Mouse (Mus musculus): ENCODE results near the gene Creg1. TPM values are rescaled to one million over a fixed set of nuclear protein-coding genes. Genes with fewer than 3 reads are reported as not detected.

The Creg1 gene
- polyA plus RNA-seq, 1 experiment from 2014 or later: 35.2 TPM

DNA sequence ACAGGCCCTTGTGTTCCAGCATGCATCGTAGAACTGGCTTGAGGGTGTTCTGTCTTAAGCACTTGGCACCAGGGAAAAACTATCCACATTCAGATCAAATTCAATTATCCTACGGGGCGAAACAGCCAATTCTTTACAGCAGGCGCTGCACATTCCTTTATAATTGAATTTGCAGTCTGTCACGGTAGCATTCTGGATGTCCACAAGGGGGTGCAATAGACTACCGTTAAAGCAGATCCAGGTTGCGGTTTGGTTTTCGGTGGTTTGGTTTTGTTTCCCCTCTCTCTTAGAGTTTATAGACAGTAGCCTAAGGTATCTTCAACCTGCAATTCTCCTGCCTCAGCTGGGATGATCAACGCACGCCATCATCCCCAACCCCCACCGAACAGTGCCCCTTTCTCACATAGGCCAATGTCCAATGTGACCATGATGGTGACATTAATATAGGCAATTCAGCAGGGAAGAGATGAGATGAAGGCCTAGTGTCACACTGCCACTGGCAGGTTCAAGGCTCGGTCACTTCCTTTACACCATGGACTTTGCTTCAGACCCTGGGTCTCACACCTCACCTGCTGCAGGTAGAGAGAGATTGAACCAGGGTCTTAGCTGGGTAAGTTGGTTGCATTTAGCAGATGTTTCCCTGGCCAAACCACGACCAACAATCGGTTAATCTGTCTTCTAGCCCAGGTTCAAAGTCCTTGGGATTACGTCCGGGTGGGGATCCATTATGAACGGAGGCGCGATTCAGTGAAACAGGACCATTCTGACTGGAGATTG, 12.2 kb downstream of the Creg1 start:
- peak; percentile 23; the same call in 1 of the 2 replicates for ATAC-seq (ENCODE audit: low FRiP score)
- DNase-seq (ENCODE audit: low spot score): peak; percentile 87
- Histone ChIP-seq H3K4me2 (replicated peaks) (no peak overlapping the region), H3K27me3 (ENCODE audit: control insufficient read depth, insufficient read depth, low read length) (peaks cover 26% of the 10 kb centered on the region), H3K9ac (no peak overlapping the region), H3K9me3 (ENCODE audit: control insufficient read depth, low read length) (no peaks in the 10 kb centered on the region), H3K36me3 (replicated peaks; ENCODE audit: control insufficient read depth, insufficient read depth) (no peaks in the 10 kb centered on the region), H3K27ac (no peak overlapping the region), H3K4me1 (replicated peaks; ENCODE audit: control insufficient read depth, insufficient read depth, low read length) (peaks cover 8% of the 10 kb centered on the region; the same call in 1 of the 2 replicates), H3K4me3 (replicated peaks; ENCODE audit: low read length) (no peak overlapping the region)
- 44% methylated on average over 19 of the region's 19 CpGs for WGBS

DNA sequence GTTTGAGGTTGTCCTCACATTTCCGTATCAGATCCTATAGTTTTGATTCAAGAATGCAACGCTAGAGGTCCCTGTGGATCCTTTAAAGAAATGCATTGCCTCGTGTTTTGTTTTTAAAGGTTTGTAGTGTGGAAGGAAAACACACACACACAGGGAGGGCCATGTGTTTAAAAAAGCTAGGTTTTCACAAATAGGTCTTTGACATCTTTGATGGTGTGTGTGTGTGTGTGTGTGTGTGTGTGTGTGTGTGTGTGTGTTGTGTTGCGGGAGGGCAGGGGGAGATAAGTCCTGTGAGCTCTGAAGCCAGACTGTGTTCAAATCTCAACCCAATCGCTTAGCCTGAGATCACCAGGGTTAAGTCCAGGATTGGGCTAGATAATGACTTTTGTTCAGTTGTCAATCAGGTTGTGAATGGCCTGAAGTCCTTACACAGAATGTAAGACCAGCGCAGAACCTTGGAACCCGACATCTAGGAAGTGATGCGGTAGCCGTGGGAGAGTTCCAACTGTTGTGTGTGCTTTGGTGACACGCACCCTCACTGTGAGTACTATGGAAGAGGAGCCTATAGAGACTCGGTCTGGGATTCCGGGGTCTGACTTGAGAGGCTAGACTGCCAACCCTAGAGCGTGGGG, 16.5 kb downstream of the Creg1 start:
- Histone ChIP-seq H3K36me3 (replicated peaks; ENCODE audit: control insufficient read depth, insufficient read depth) (no peaks in the 10 kb centered on the region), H3K27ac (no peak overlapping the region), H3K9ac (0 out of 2 replicates have a peak overlapping the region, but pooled peaks have one; percentile 39), H3K27me3 (ENCODE audit: control insufficient read depth, insufficient read depth, low read length) (peaks cover 55% of the 10 kb centered on the region), H3K4me2 (replicated peaks) (peak overlapping the region; percentile 53), H3K4me1 (replicated peaks; ENCODE audit: control insufficient read depth, insufficient read depth, low read length) (peaks cover 10% of the 10 kb centered on the region; the same call in 1 of the 2 replicates), H3K9me3 (ENCODE audit: control insufficient read depth, low read length) (no peaks in the 10 kb centered on the region), H3K4me3 (replicated peaks; ENCODE audit: low read length) (peak overlapping the region; percentile 20)
- WGBS: 3% methylated on average over 13 of the region's 13 CpGs
- ATAC-seq (ENCODE audit: low FRiP score) (peak; percentile 36; the same call in 1 of the 2 replicates), DNase-seq (ENCODE audit: low spot score) (peak; percentile 76)

DNA sequence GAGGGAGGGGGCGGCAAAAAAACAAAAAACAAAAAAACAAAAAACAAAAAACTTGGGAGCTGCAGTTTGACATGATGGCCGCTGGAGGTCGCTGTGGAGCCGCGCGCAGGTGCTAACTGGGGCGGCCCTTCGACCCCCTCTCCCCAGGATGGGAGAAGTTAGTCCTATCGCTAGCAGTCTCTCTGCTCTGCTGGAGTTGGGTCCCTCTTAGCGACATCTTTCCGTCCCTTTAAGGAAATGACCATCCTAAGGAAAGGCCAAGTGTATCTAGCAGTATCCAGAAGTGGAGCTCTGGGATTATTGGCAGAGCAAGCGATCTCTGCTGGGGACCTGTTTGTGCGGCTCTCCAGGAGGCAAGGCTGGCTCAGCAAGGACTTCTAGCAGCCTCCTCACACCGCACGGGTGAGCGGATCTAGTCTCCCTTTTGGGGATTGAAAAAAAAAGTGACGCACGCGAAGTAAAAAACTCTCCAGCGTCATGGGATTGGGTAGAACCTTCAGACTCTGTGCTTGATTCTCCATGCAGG, 17.1 kb downstream of the Creg1 start:
- Histone ChIP-seq H3K9me3 (ENCODE audit: control insufficient read depth, low read length) (no peaks in the 10 kb centered on the region), H3K9ac (peak overlapping the region; percentile 39; the same call in 1 of the 2 replicates), H3K36me3 (replicated peaks; ENCODE audit: control insufficient read depth, insufficient read depth) (no peaks in the 10 kb centered on the region), H3K4me2 (replicated peaks) (peak overlapping the region; percentile 53), H3K27me3 (ENCODE audit: control insufficient read depth, insufficient read depth, low read length) (peaks cover 55% of the 10 kb centered on the region), H3K4me1 (replicated peaks; ENCODE audit: control insufficient read depth, insufficient read depth, low read length) (peaks cover 11% of the 10 kb centered on the region; the same call in 1 of the 2 replicates), H3K4me3 (replicated peaks; ENCODE audit: low read length) (peak overlapping the region; percentile 20), H3K27ac (no peak overlapping the region)
- DNase-seq (ENCODE audit: low spot score) (peak; percentile 35), ATAC-seq (ENCODE audit: low FRiP score) (peak; percentile 64; the same call in 1 of the 2 replicates)
- 3% methylated on average over 20 of the region's 20 CpGs for WGBS

DNA sequence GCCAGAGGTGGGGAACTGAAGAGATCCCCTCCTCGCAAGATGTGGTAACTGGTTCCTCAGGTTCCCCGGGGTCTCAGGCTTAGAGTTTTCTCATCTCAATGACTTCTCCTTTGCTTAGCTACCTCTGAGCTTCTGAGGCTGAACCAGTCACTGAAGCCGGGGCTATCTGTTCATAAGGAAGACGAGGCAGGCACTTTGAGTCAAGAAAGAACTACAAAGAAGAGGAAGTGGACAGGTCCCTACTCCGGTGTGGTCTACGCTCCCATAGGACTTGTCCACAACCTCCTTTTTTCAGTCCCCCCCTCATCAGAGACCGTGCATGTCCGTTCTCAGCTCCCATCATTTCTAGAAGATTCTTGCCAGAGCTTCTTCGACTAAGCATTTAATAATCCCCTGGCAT, 17.9 kb downstream of the Creg1 start:
- Histone ChIP-seq H3K9ac (no peak overlapping the region), H3K36me3 (replicated peaks; ENCODE audit: control insufficient read depth, insufficient read depth) (no peaks in the 10 kb centered on the region), H3K27ac (no peak overlapping the region), H3K4me3 (replicated peaks; ENCODE audit: low read length) (no peak overlapping the region), H3K4me1 (replicated peaks; ENCODE audit: control insufficient read depth, insufficient read depth, low read length) (peaks cover 19% of the 10 kb centered on the region), H3K9me3 (ENCODE audit: control insufficient read depth, low read length) (no peaks in the 10 kb centered on the region), H3K4me2 (replicated peaks) (no peak overlapping the region), H3K27me3 (ENCODE audit: control insufficient read depth, insufficient read depth, low read length) (peaks cover 51% of the 10 kb centered on the region)
- 87% methylated on average over 9 of the region's 9 CpGs for WGBS
- ATAC-seq (ENCODE audit: low FRiP score): no peak
- DNase-seq (ENCODE audit: low spot score): no peak

DNA sequence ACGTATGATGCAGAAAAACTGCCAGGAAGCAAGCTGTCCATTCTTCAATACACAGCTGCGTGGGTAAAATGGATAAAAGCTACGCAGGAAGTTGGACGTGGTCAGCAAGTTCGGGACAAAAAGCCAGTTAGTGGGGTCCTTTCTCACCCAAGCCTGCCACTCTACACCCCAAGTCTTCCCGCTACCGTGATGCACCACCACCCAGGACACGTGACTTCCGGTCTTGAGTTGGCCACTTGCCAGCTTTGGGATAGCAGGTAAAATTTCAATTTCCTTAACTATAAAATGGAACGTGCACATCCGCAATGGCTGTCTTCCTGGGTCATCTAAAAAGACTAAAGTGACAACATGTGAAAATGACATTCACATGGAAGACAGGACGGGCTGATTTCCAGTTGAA, 18.4 kb downstream of the Creg1 start:
- Histone ChIP-seq H3K27ac (no peak overlapping the region), H3K9me3 (ENCODE audit: control insufficient read depth, low read length) (no peaks in the 10 kb centered on the region), H3K27me3 (ENCODE audit: control insufficient read depth, insufficient read depth, low read length) (peaks cover 46% of the 10 kb centered on the region), H3K4me2 (replicated peaks) (no peak overlapping the region), H3K4me3 (replicated peaks; ENCODE audit: low read length) (no peak overlapping the region), H3K36me3 (replicated peaks; ENCODE audit: control insufficient read depth, insufficient read depth) (no peaks in the 10 kb centered on the region), H3K9ac (no peak overlapping the region), H3K4me1 (replicated peaks; ENCODE audit: control insufficient read depth, insufficient read depth, low read length) (peaks cover 20% of the 10 kb centered on the region)
- ATAC-seq (ENCODE audit: low FRiP score): no peak
- WGBS: 91% methylated on average over 12 of the region's 12 CpGs
- no peak for DNase-seq (ENCODE audit: low spot score)

DNA sequence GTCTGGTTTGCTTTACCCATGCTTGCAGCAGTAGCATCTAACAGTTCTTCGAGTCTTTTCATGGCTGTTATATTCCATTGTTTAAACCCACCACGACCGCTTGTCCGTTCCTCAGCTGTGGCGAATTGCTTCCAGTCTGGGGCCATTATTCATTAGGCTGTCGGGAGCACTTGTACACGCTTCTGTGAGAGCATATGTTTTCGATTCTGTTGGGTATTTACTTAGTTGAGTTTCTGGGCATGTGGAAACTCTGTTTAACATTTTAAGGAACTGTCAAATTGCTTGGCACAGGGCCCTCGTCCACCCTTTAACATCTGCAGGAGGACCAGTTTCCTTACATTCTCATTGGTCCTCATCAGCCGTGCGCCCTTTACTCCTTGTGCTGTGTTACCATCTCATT, 22.8 kb downstream of the Creg1 start:
- Histone ChIP-seq H3K4me2 (replicated peaks) (peak overlapping the region; percentile 33; the same call in 1 of the 2 replicates), H3K9me3 (ENCODE audit: control insufficient read depth, low read length) (no peaks in the 10 kb centered on the region), H3K4me3 (replicated peaks; ENCODE audit: low read length) (no peak overlapping the region), H3K27ac (no peak overlapping the region), H3K27me3 (ENCODE audit: control insufficient read depth, insufficient read depth, low read length) (peaks cover 37% of the 10 kb centered on the region), H3K9ac (no peak overlapping the region), H3K4me1 (replicated peaks; ENCODE audit: control insufficient read depth, insufficient read depth, low read length) (peaks cover 10% of the 10 kb centered on the region; the same call in 1 of the 2 replicates), H3K36me3 (replicated peaks; ENCODE audit: control insufficient read depth, insufficient read depth) (no peaks in the 10 kb centered on the region)
- WGBS: 14% methylated on average over 11 of the region's 11 CpGs
- peak; percentile 42 for DNase-seq (ENCODE audit: low spot score)
- ATAC-seq (ENCODE audit: low FRiP score): no peak; the same call in 1 of the 2 replicates

DNA sequence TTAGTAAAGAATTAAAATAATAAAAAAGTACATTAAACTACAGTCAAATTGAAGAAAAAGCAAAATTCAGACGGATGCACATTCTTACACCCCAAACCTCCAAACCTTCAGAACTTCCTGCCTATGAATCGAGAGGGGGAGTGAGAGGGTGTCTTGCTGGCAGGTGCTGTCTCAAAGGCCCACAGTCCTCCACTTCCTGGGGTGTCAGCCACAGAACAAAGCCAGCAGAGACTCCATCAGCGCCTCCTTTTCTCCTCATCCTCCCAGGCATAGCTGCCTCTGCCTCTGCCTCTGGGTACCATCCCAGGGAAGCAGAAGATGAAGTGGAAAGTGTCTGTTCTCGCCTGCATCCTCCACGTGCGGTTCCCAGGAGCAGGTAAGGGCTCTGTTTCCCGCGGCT, 25.0 kb downstream of the Creg1 start, which contains the start of gene Cd247:
Gene Cd247 (plus strand): TSS at position 171 of the 400 bp plus-strand sequence.
- H3K27me3 ChIP-seq (ENCODE audit: control insufficient read depth, insufficient read depth, low read length): peaks cover 19% of the 10 kb centered on the region
- 70% methylated on average over 8 of the region's 8 CpGs for WGBS
- no peak within 1 kb of the TSS for H3K27ac ChIP-seq

DNA sequence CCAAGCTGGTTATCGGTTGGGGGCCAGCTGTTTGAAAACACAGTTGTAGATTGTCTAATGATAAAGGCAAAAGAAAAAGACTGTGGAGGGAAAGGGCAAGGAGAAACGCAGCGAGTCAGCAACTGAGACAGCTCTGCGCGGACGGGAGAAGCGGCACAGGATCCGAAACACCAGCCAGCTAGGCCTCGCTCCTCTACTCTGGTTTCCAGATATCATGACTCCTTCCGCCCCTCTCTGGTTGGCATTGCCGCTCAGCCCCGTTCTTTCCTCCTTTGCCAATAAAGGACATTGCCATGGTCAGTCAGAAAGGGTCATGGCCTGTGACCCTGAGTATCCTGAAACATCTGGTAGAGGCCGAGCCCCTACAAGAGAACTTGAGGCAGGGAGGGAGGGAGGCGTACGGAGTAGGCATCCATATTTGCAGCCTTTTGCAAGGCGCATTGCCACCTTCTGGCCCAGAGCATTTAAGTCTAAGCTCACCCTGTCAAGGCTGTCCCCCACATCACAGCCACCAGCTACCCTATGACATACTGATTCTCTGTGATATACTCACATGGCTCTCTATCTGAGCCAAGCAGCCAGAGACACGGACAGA, 25.6 kb downstream of the Creg1 start:
- Histone ChIP-seq H3K4me2 (replicated peaks) (no peak overlapping the region), H3K27me3 (ENCODE audit: control insufficient read depth, insufficient read depth, low read length) (peaks cover 13% of the 10 kb centered on the region), H3K4me1 (replicated peaks; ENCODE audit: control insufficient read depth, insufficient read depth, low read length) (peaks cover 10% of the 10 kb centered on the region; the same call in 1 of the 2 replicates), H3K9me3 (ENCODE audit: control insufficient read depth, low read length) (no peaks in the 10 kb centered on the region), H3K4me3 (replicated peaks; ENCODE audit: low read length) (no peak overlapping the region), H3K27ac (no peak overlapping the region), H3K9ac (no peak overlapping the region), H3K36me3 (replicated peaks; ENCODE audit: control insufficient read depth, insufficient read depth) (no peaks in the 10 kb centered on the region)
- no peak for ATAC-seq (ENCODE audit: low FRiP score)
- DNase-seq (ENCODE audit: low spot score): no peak
- WGBS: 81% methylated on average over 17 of the region's 17 CpGs

More for the DNA sequence above, 25.0 kb downstream of the Creg1 start, which contains the start of gene Cd247:
- no peak within 1 kb of the TSS for H3K4me2 ChIP-seq (replicated peaks)
- H3K4me3 ChIP-seq (replicated peaks; ENCODE audit: low read length): no peak within 1 kb of the TSS
- no peaks in the 10 kb centered on the region for H3K36me3 ChIP-seq (replicated peaks; ENCODE audit: control insufficient read depth, insufficient read depth)
- peaks cover 10% of the 10 kb centered on the region; the same call in 1 of the 2 replicates for H3K4me1 ChIP-seq (replicated peaks; ENCODE audit: control insufficient read depth, insufficient read depth, low read length)
- H3K9ac ChIP-seq: no peak within 1 kb of the TSS
- H3K9me3 ChIP-seq (ENCODE audit: control insufficient read depth, low read length): no peaks in the 10 kb centered on the region
- DNase-seq (ENCODE audit: low spot score): no peak
- no peak for ATAC-seq (ENCODE audit: low FRiP score)

DNA sequence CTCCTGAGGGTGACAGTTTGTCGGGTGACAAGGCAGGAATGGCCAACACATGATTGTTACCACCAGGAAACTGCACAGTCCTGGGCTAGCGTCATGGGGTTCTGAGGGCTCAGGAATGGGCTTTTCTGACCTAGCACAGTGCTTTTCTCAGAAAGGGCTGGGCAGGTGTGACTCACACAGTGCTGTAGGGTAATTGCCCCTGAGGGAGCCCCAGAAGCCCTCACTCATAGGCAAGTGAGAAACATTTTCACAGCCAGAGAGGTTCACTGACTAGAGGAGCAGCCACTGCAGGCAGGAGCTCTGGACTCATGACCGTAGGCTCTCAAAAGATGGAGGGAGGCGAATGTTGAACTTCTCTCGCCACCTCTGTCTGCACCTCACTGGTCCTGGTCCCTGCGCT, 26.4 kb downstream of the Creg1 start:
- H3K4me2 ChIP-seq (replicated peaks): no peak overlapping the region
- peaks cover 13% of the 10 kb centered on the region for H3K27me3 ChIP-seq (ENCODE audit: control insufficient read depth, insufficient read depth, low read length)
- H3K4me3 ChIP-seq (replicated peaks; ENCODE audit: low read length): no peak overlapping the region
- H3K9me3 ChIP-seq (ENCODE audit: control insufficient read depth, low read length): no peaks in the 10 kb centered on the region
- no peak overlapping the region for H3K27ac ChIP-seq
- no peaks in the 10 kb centered on the region for H3K36me3 ChIP-seq (replicated peaks; ENCODE audit: control insufficient read depth, insufficient read depth)
- DNase-seq (ENCODE audit: low spot score) (no peak), ATAC-seq (ENCODE audit: low FRiP score) (no peak)
- no peak overlapping the region for H3K9ac ChIP-seq
- H3K4me1 ChIP-seq (replicated peaks; ENCODE audit: control insufficient read depth, insufficient read depth, low read length): peaks cover 10% of the 10 kb centered on the region; the same call in 1 of the 2 replicates
- WGBS: 89% methylated on average over 6 of the region's 6 CpGs

Data from hindbrain, embryonic 14.5 days (tissue).